Mouse (Mus musculus): ENCODE measurements around the gene Adgrv1. TPM values are rescaled to one million over a fixed set of nuclear protein-coding genes. Genes with fewer than 3 reads are reported as not detected.

Gene Adgrv1
- total and polyA plus RNA-seq, 3 experiments = 0.17 to 0.44 (median 0.27) TPM

DNA sequence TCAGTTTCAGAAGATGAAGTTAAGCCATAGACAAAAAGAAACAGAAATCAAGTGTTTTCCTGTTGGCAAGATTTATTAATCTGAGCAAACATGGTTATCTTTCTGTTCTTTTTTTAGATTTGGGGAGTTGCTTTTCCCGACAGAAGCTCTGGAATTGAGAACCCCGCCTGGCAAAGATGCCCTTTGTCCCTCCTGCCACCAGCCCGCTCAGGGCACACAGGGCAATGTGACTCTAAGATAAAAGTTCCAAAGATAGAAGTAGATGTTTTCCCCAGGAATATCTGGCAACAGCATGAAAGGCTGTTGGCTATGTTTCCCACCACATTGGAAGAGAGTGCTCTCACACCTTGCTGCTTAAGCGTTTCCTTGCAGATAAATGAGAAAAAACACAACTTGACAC lies 264.0 kb downstream of the Adgrv1 start:
- Histone ChIP-seq H3K9me3 (replicated peaks; ENCODE audit: low read length) (no peaks in the 10 kb centered on the region), H3K27ac (ENCODE audit: insufficient read depth, low read depth) (no peak overlapping the region), H3K4me2 (ENCODE audit: insufficient read depth, low read depth, poor library complexity, severe bottlenecking) (no peak overlapping the region), H3K36me3 (replicated peaks in 1 of 2; ENCODE audit: control insufficient read depth in 1 of 2, insufficient read depth in 1 of 2, low read length in 1 of 2) (no peaks in the 10 kb centered on the region), H3K4me3 (replicated peaks in 1 of 3; ENCODE audit: low read depth in 2 of 3, low read length in 2 of 3, poor library complexity in 1 of 3) (no peak overlapping the region), H3K27me3 (replicated peaks) (no peaks in the 10 kb centered on the region), H3K4me1 (ENCODE audit: control insufficient read depth in 1 of 2, insufficient read depth in 2 of 2) (no peaks in the 10 kb centered on the region), H3K9ac (ENCODE audit: insufficient read depth, low read depth) (no peak overlapping the region), H3K79me2 (replicated peaks; ENCODE audit: control insufficient read depth, extremely low read depth, insufficient read depth, poor library complexity, severe bottlenecking) (no peaks in the 10 kb centered on the region)
- DNase-seq (ENCODE audit: extremely low read depth) = no peak
- dilution Hi-C loops (cut with MboI; ENCODE audit: extremely low pct_ligation_motif_present, extremely low pct_unique_long_range_greater_than_20kb, low sequenced_read_pairs) (no loop called here), in situ Hi-C loops (cut with MboI; ENCODE audit: low pct_ligation_motif_present, low pct_unique_long_range_greater_than_20kb, low sequenced_read_pairs) (loop anchor here (5.0 kb wide), 1 partner anchor 492 kb away; no protein-coding TSS in a partner anchor)
- no peak for TF ChIP-seq ZC3H11A (IDR thresholded peaks at IDR 0.05; ENCODE audit: low read depth, low read length)
- no peak for TF ChIP-seq MYC (IDR thresholded peaks at IDR 0.05; ENCODE audit: low read depth, low read length)
- no peak for TF ChIP-seq MXI1 (IDR thresholded peaks at IDR 0.05; ENCODE audit: low read depth, low read length)
- no peak for TF ChIP-seq ZNF384 (IDR thresholded peaks at IDR 0.05; ENCODE audit: low read depth, low read length)
- TF ChIP-seq ZKSCAN1 (IDR thresholded peaks at IDR 0.05; ENCODE audit: borderline replicate concordance, low read depth, low read length) = no peak
- TF ChIP-seq CTCF (conservative IDR thresholded peaks at IDR 0.05 in 1 of 2, IDR thresholded peaks at IDR 0.05 in 1 of 2; ENCODE audit: low read depth in 2 of 2, low read length in 2 of 2) = no peak
- no peak for TF ChIP-seq ELF1 (IDR thresholded peaks at IDR 0.05; ENCODE audit: low read depth, low read length)

DNA sequence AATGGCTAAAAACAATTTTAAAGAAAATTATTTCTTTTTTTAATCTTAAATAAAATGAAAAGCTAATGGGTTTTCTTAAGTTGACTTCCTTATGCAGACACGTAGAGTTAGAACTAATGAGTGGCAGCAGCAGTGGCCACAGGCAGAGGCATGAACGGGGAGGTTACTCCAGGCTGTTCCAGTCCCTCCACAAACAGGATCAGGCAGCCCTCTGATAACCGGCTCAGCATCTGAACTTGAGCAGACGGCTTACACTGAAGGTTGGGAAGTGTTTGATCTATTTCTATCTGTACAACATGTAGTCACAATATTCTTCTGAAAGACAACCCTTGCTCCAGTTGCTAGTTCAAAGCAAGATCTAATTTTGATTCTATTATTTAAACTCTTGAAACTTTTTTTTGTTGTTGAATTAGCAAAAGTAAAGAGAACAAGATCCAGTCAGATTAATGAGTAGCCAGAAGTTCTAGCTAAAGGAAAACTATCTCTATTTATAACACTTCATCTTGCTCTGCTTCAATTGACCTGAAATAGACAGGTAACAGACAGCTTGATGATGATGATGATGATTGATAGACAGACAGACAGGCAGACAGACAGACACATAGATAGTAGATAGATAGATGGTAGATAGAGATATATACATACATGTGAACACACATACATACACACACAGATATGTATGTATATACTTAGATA lies 265.1 kb downstream of the Adgrv1 start:
- Histone ChIP-seq H3K27me3 (replicated peaks) (no peaks in the 10 kb centered on the region), H3K27ac (ENCODE audit: insufficient read depth, low read depth) (no peak overlapping the region), H3K9ac (ENCODE audit: insufficient read depth, low read depth) (no peak overlapping the region), H3K36me3 (replicated peaks in 1 of 2; ENCODE audit: control insufficient read depth in 1 of 2, insufficient read depth in 1 of 2, low read length in 1 of 2) (no peaks in the 10 kb centered on the region), H3K4me1 (ENCODE audit: control insufficient read depth in 1 of 2, insufficient read depth in 2 of 2) (no peaks in the 10 kb centered on the region), H3K9me3 (replicated peaks; ENCODE audit: low read length) (no peaks in the 10 kb centered on the region), H3K79me2 (replicated peaks; ENCODE audit: control insufficient read depth, extremely low read depth, insufficient read depth, poor library complexity, severe bottlenecking) (no peaks in the 10 kb centered on the region), H3K4me3 (replicated peaks in 1 of 3; ENCODE audit: low read depth in 2 of 3, low read length in 2 of 3, poor library complexity in 1 of 3) (no peak overlapping the region), H3K4me2 (ENCODE audit: insufficient read depth, low read depth, poor library complexity, severe bottlenecking) (no peak overlapping the region)
- in situ Hi-C loops (cut with MboI; ENCODE audit: low pct_ligation_motif_present, low pct_unique_long_range_greater_than_20kb, low sequenced_read_pairs) (loop anchor here (5.0 kb wide), 1 partner anchor 491 kb away; no protein-coding TSS in a partner anchor), dilution Hi-C loops (cut with MboI; ENCODE audit: extremely low pct_ligation_motif_present, extremely low pct_unique_long_range_greater_than_20kb, low sequenced_read_pairs) (no loop called here)
- no peak for DNase-seq (ENCODE audit: extremely low read depth)
- no peak for TF ChIP-seq ETS1 (conservative IDR thresholded peaks at IDR 0.05; ENCODE audit: low read depth, low read length)
- no peak for TF ChIP-seq E2F4 (IDR thresholded peaks at IDR 0.05; ENCODE audit: insufficient replicate concordance, low read depth, low read length)
- no peak for TF ChIP-seq USF2 (conservative IDR thresholded peaks at IDR 0.05; ENCODE audit: low read depth, low read length)

DNA sequence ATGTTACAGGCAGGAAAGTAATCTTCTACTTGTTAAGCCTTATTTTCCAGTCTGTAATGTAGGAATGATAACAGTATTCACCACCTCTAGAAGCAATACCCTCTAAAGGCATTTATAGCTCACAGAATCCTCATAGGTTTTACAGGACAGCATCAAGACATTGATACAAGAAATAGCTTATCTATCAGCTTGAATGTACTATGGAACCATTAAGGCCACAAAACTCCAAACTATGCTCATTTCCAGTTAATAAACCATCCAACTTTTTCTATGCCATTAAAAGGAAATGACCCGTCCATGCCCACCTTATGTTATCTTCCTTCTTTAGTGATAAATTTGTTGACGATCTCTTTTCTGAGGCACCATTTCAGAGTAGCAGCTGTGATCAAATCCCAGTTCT lies 272.6 kb downstream of the Adgrv1 start:
- Histone ChIP-seq H3K4me2 (ENCODE audit: insufficient read depth, low read depth, poor library complexity, severe bottlenecking) (no peak overlapping the region), H3K79me2 (replicated peaks; ENCODE audit: control insufficient read depth, extremely low read depth, insufficient read depth, poor library complexity, severe bottlenecking) (no peaks in the 10 kb centered on the region), H3K9ac (ENCODE audit: insufficient read depth, low read depth) (no peak overlapping the region), H3K36me3 (replicated peaks in 1 of 2; ENCODE audit: control insufficient read depth in 1 of 2, insufficient read depth in 1 of 2, low read length in 1 of 2) (no peaks in the 10 kb centered on the region), H3K27ac (ENCODE audit: insufficient read depth, low read depth) (no peak overlapping the region), H3K27me3 (replicated peaks) (no peaks in the 10 kb centered on the region), H3K4me3 (replicated peaks in 1 of 3; ENCODE audit: low read depth in 2 of 3, low read length in 2 of 3, poor library complexity in 1 of 3) (no peak overlapping the region), H3K4me1 (ENCODE audit: control insufficient read depth in 1 of 2, insufficient read depth in 2 of 2) (0 out of 4 replicates have a peak, but pooled peaks cover 0 to 2% of the 10 kb centered on the region in 2 experiments), H3K9me3 (replicated peaks; ENCODE audit: low read length) (no peaks in the 10 kb centered on the region)
- dilution Hi-C loops (cut with MboI; ENCODE audit: extremely low pct_ligation_motif_present, extremely low pct_unique_long_range_greater_than_20kb, low sequenced_read_pairs) = no loop called here
- no peak for TF ChIP-seq SIN3A (IDR thresholded peaks at IDR 0.05; ENCODE audit: low read length)
- in situ Hi-C loops (cut with MboI; ENCODE audit: low pct_ligation_motif_present, low pct_unique_long_range_greater_than_20kb, low sequenced_read_pairs) = no loop called here
- no peak for DNase-seq (ENCODE audit: extremely low read depth)

Data from CH12.LX (cell line).